ENCODE assay signal across 7 mouse cellular contexts in genomic region chr17:15832398-15832797, GRCm38 (mm10).
"Had no signal": no experiment of that assay in that cellular context is flagged by ENCODE, and none has a peak within 500 bp of the region (broad histone marks: within the 10 kb centered on the region; RNA-seq: fewer than 3 reads in every experiment).

No protein-coding gene starts in this region.

- ATAC-seq: lung, postnatal 0 days had no signal

- H3K27ac ChIP-seq: kidney, embryonic 15.5 days; limb, embryonic 13.5 days; liver, embryonic 14.5 days; neural tube, embryonic 15.5 days had no signal

- H3K36me3 ChIP-seq: kidney, embryonic 15.5 days; limb, embryonic 13.5 days; neural tube, embryonic 15.5 days had no signal

- H3K4me2 ChIP-seq: kidney, embryonic 15.5 days; limb, embryonic 13.5 days; neural tube, embryonic 15.5 days had no signal

- H3K4me3 ChIP-seq: kidney, embryonic 15.5 days; limb, embryonic 13.5 days; neural tube, embryonic 15.5 days had no signal

- H3K27me3 ChIP-seq: neural tube, embryonic 15.5 days had no signal

- H3K9me3 ChIP-seq: kidney, embryonic 15.5 days; limb, embryonic 13.5 days; neural tube, embryonic 15.5 days had no signal

- H3K9ac ChIP-seq: kidney, embryonic 15.5 days; limb, embryonic 13.5 days; liver, embryonic 14.5 days; neural tube, embryonic 15.5 days had no signal

- DNase-seq: right cerebral cortex, adult 18-20 months; right cerebral cortex, postnatal 25 days had no signal
